Mouse (Mus musculus) lung, postnatal 0 days (tissue): ENCODE data around the gene Ints4.

Experiments
- CTCF ChIP-seq: IDR thresholded peaks from 2 replicates; pipeline ENCODE4 v1.5.1; 2016; ENCODE audit warnings: antibody characterized with exemption, mild to moderate bottlenecking
- EP300 ChIP-seq: IDR thresholded peaks from 2 replicates; pipeline ENCODE4 v1.6.1; 2016; ENCODE audit warnings: antibody characterized with exemption, mild to moderate bottlenecking, control low read depth

DNA sequence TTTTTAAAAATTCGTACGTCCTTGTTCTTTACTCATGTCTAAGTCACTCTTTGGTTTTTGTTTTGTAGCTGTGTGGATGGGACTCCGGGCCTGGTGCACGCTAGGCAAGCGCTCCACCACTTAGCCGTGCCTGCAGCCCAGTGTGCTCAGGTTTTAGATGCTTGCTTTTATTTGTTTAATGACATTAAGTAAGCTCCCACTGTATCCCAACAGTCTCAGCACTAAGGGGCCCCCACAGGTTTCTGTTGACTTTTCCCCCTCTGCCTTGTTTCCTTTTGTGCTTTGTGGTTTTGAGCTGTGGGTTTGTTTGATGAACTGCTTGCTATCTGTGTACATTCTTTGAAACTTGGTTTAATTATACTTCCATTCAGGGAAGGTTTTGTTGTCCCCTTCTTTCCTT lies 28.6 kb upstream of the Ints4 start:
- TF ChIP-seq CTCF (no peak), EP300 (no peak)
